Comparison of ENCODE assay signal across 11 mouse cellular contexts in genomic region chr19:46934025-46934424, GRCm38 (mm10).
DNase-seq lines count a peak whose midpoint lies in the region; ATAC-seq and TF ChIP-seq lines count a peak whose summit lies in the region.
"Had no signal": no experiment of that assay in that cellular context is flagged by ENCODE, and none has a peak within 500 bp of the region (broad histone marks: within the 10 kb centered on the region; RNA-seq: fewer than 3 reads in every experiment).

No protein-coding gene starts in this region.

- no peaks in the 10 kb centered on the region for H3K27me3 ChIP-seq in lung, embryonic 14.5 days (ENCODE audit: insufficient read depth, low read length)
- no peaks in the 10 kb centered on the region for H3K27me3 ChIP-seq in heart, embryonic 15.5 days

- no peaks in the 10 kb centered on the region for H3K9me3 ChIP-seq in lung, embryonic 14.5 days (ENCODE audit: low read depth, low read length)
- no peaks in the 10 kb centered on the region for H3K9me3 ChIP-seq in heart, embryonic 15.5 days (replicated peaks)

- intact Hi-C loops in gastrocnemius, postnatal 14 days (cut with DNase I; ENCODE audit: low total_unique reads), result no loop called here

- no peak overlapping the region for H3K9ac ChIP-seq in lung, embryonic 14.5 days
- no peak overlapping the region for H3K9ac ChIP-seq in heart, embryonic 15.5 days

- H3K4me1 ChIP-seq in lung, embryonic 14.5 days (ENCODE audit: insufficient read depth), result peaks cover 6% of the 10 kb centered on the region
- H3K4me1 ChIP-seq in heart, embryonic 15.5 days (replicated peaks), result peaks cover 54% of the 10 kb centered on the region

- H3K4me2 ChIP-seq in lung, embryonic 14.5 days, result no peak overlapping the region
- no peak overlapping the region for H3K4me2 ChIP-seq in heart, embryonic 15.5 days

- DNase-seq in gastrocnemius, postnatal 25 days, result peak; percentile 54
- no peak for DNase-seq in gastrocnemius, postnatal 14 days
- DNase-seq in lung, embryonic 14.5 days, result peak; percentile 17
- no peak for DNase-seq in lung, postnatal 14 days
- no peak for DNase-seq in frontal cortex, postnatal 10 days (ENCODE audit: low spot score in 2 of 2)
- DNase-seq in adrenal gland, postnatal 14 days, result no peak
- DNase-seq: cerebellum, adult 9-10 months; right cerebral cortex, postnatal 4 days; thymus, postnatal 4 days had no signal

- ATAC-seq in lung, embryonic 14.5 days (ENCODE audit: insufficient read depth), result no peak
- 0 out of 2 replicates have a peak, but pooled peaks have one; percentile 25 for ATAC-seq in heart, embryonic 15.5 days (replicated peaks; ENCODE audit: insufficient number of reproducible peaks, insufficient read depth, low FRiP score, low read depth)
- ATAC-seq in monocyte, adult 5-6 weeks (replicated peaks; ENCODE audit: insufficient number of reproducible peaks, low FRiP score, low TSS enrichment, poor library complexity, severe bottlenecking), result peak; percentile 59; the same call in 1 of the 2 replicates

- WGBS in lung, embryonic 14.5 days, result 79% methylated on average over 4 of the region's 4 CpGs
- 66% methylated on average over 4 of the region's 4 CpGs for WGBS in heart, embryonic 15.5 days

- no peak overlapping the region for H3K4me3 ChIP-seq in lung, embryonic 14.5 days (ENCODE audit: low read depth, low read length)
- H3K4me3 ChIP-seq in heart, embryonic 15.5 days, result no peak overlapping the region

- no peaks in the 10 kb centered on the region for H3K36me3 ChIP-seq in lung, embryonic 14.5 days (ENCODE audit: insufficient read depth)
- H3K36me3 ChIP-seq in heart, embryonic 15.5 days, result no peaks in the 10 kb centered on the region

- no peak for TF ChIP-seq CTCF in lung, embryonic 14.5 days (IDR thresholded peaks at IDR 0.05; ENCODE audit: low read depth)

- H3K27ac ChIP-seq in lung, embryonic 14.5 days (ENCODE audit: low read depth), result no peak overlapping the region
- peak overlapping the region; percentile 60 for H3K27ac ChIP-seq in heart, embryonic 15.5 days

Comparison
In these comparisons a context has a peak if more than half of its experiments do, and no peak if none do; other contexts are left out.
1. DNase-seq: peak in gastrocnemius, postnatal 25 days (single experiment) and lung, embryonic 14.5 days (single experiment); none in gastrocnemius, postnatal 14 days (single experiment), lung, postnatal 14 days (single experiment), frontal cortex, postnatal 10 days (0 of 2) and adrenal gland, postnatal 14 days (single experiment).